In the genomic region with DNA sequence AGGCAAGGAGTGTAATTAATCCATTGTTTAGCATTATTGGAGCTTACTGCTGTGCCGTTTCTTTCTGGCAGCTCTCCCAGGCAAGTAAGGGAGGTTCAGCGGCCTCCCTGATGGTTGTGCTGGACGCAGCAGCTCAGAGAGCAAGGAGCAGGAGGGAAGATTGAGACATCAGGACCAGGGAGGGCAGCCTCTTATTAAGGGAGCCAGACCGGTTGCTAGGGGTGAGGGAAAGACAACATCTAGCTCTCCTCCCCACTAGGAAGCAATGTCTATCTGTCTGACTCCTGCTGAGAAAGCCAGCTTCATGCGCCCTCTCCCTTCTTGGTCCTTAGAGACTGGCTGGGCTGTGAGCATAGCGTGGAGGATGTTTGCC, we compare ENCODE assay signal across 8 mouse cellular contexts.
DNase-seq lines count a peak whose midpoint lies in the region; ATAC-seq and TF ChIP-seq lines count a peak whose summit lies in the region.

No protein-coding gene starts in this region.

- no peaks in the 10 kb centered on the region for H3K36me3 ChIP-seq in heart, adult 2 months (ENCODE audit: control insufficient read depth, insufficient read depth, low read length)
- no peaks in the 10 kb centered on the region for H3K36me3 ChIP-seq in forebrain, embryonic 16.5 days (ENCODE audit: control insufficient read depth, insufficient read depth)
- H3K36me3 ChIP-seq in kidney, embryonic 15.5 days: no peaks in the 10 kb centered on the region
- H3K36me3 ChIP-seq in midbrain, embryonic 12.5 days: no peaks in the 10 kb centered on the region

- H3K4me3 ChIP-seq in heart, adult 2 months: no peak overlapping the region
- H3K4me3 ChIP-seq in forebrain, embryonic 16.5 days (replicated peaks; ENCODE audit: low read length): peak overlapping the region; percentile 22; the same call in 1 of the 2 replicates
- peak overlapping the region; percentile 27 for H3K4me3 ChIP-seq in kidney, embryonic 15.5 days (replicated peaks)
- H3K4me3 ChIP-seq in midbrain, embryonic 12.5 days: no peak overlapping the region

- ATAC-seq in forebrain, embryonic 16.5 days: peak; percentile 45
- ATAC-seq in kidney, embryonic 15.5 days (replicated peaks; ENCODE audit: low FRiP score): peak; percentile 60
- peak; percentile 55 for ATAC-seq in midbrain, embryonic 12.5 days (ENCODE audit: low FRiP score, low read depth)

- peak in 1 of 2 experiments; percentile 8 for DNase-seq in heart, adult 2 months
- no peak for DNase-seq in heart, postnatal 25 days (ENCODE audit: low spot score)
- peak; percentile 3 for DNase-seq in cerebellum, adult 11-12 months
- no peak for DNase-seq in thymus, adult 18-20 months
- no peak for DNase-seq in retina, embryonic 14.5 days (ENCODE audit: low spot score)

- no peak for TF ChIP-seq POLR2A in heart, adult 2 months (IDR thresholded peaks at IDR 0.05; ENCODE audit: insufficient read depth, low read depth, low read length)

- H3K4me1 ChIP-seq in heart, adult 2 months (ENCODE audit: control insufficient read depth, insufficient read depth, low read length): peaks cover 3% of the 10 kb centered on the region
- H3K4me1 ChIP-seq in forebrain, embryonic 16.5 days (replicated peaks; ENCODE audit: control insufficient read depth, insufficient read depth, low read length): peaks cover 23% of the 10 kb centered on the region
- peaks cover 16% of the 10 kb centered on the region; the same call in 1 of the 2 replicates for H3K4me1 ChIP-seq in kidney, embryonic 15.5 days
- peaks cover 18% of the 10 kb centered on the region for H3K4me1 ChIP-seq in midbrain, embryonic 12.5 days

- H3K79me2 ChIP-seq in heart, adult 2 months (replicated peaks; ENCODE audit: control insufficient read depth, insufficient read depth, low read length): no peaks in the 10 kb centered on the region

- no peak overlapping the region for H3K27ac ChIP-seq in heart, adult 2 months
- peak overlapping the region; percentile 86 for H3K27ac ChIP-seq in forebrain, embryonic 16.5 days (ENCODE audit: low read length)
- H3K27ac ChIP-seq in kidney, embryonic 15.5 days: peak overlapping the region; percentile 4; the same call in 1 of the 2 replicates
- H3K27ac ChIP-seq in midbrain, embryonic 12.5 days (replicated peaks): peak overlapping the region; percentile 84

- H3K9ac ChIP-seq in heart, adult 2 months (ENCODE audit: low read depth, low read length): peak overlapping the region; percentile 43; the same call in 1 of the 2 replicates
- H3K9ac ChIP-seq in forebrain, embryonic 16.5 days (replicated peaks; ENCODE audit: low read depth, low read length): peak overlapping the region; percentile 37
- H3K9ac ChIP-seq in kidney, embryonic 15.5 days: no peak overlapping the region
- 0 out of 2 replicates have a peak overlapping the region, but pooled peaks have one; percentile 6 for H3K9ac ChIP-seq in midbrain, embryonic 12.5 days (replicated peaks)

- TF ChIP-seq EP300 in heart, adult 2 months (IDR thresholded peaks at IDR 0.05; ENCODE audit: insufficient read depth, low read depth, low read length): no peak

- H3K4me2 ChIP-seq in forebrain, embryonic 16.5 days (ENCODE audit: low read length): peak overlapping the region; percentile 48
- peak overlapping the region; percentile 55 for H3K4me2 ChIP-seq in kidney, embryonic 15.5 days
- peak overlapping the region; percentile 49 for H3K4me2 ChIP-seq in midbrain, embryonic 12.5 days (replicated peaks)

- H3K9me3 ChIP-seq in forebrain, embryonic 16.5 days (ENCODE audit: control insufficient read depth, low read length): no peaks in the 10 kb centered on the region
- H3K9me3 ChIP-seq in kidney, embryonic 15.5 days (replicated peaks): no peaks in the 10 kb centered on the region
- no peaks in the 10 kb centered on the region for H3K9me3 ChIP-seq in midbrain, embryonic 12.5 days

- 20% methylated on average over 6 of the region's 6 CpGs for WGBS in heart, adult 2 months
- WGBS in forebrain, embryonic 16.5 days: 28% methylated on average over 6 of the region's 6 CpGs
- 35% methylated on average over 6 of the region's 6 CpGs for WGBS in kidney, embryonic 15.5 days
- 24% methylated on average over 6 of the region's 6 CpGs for WGBS in midbrain, embryonic 12.5 days

- intact Hi-C loops in heart, adult 2 months (cut with DNase I): no loop called here
- intact Hi-C loops in heart, postnatal 25 days (cut with DNase I): no loop called here

- H3K27me3 ChIP-seq in heart, adult 2 months (ENCODE audit: control insufficient read depth, insufficient read depth, low read length): no peaks in the 10 kb centered on the region
- H3K27me3 ChIP-seq in forebrain, embryonic 16.5 days (replicated peaks; ENCODE audit: control insufficient read depth, insufficient read depth, low read length): no peaks in the 10 kb centered on the region
- peaks cover 45% of the 10 kb centered on the region; the same call in 1 of the 2 replicates for H3K27me3 ChIP-seq in kidney, embryonic 15.5 days
- H3K27me3 ChIP-seq in midbrain, embryonic 12.5 days: peaks cover 16% of the 10 kb centered on the region

- TF ChIP-seq CTCF in heart, adult 2 months (IDR thresholded peaks at IDR 0.05): no peak

Comparison
In these comparisons a context has a peak if more than half of its experiments do, and no peak if none do; other contexts are left out.
1. H3K4me3 ChIP-seq: peak in forebrain, embryonic 16.5 days (single experiment) and kidney, embryonic 15.5 days (single experiment); none in heart, adult 2 months (single experiment) and midbrain, embryonic 12.5 days (single experiment).
2. Peak in every context shown above with its lines, with median percentiles within 50 percentile points of each other: ATAC-seq and H3K4me2 ChIP-seq.